ENCODE assay signal across 8 mouse cellular contexts in genomic region chr2:128412352-128412751, GRCm38 (mm10).
DNase-seq lines count a peak whose midpoint lies in the region; ATAC-seq lines count a peak whose summit lies in the region.

No protein-coding gene starts in this region.

- peak; percentile 47 for ATAC-seq in intestine, embryonic 15.5 days
- ATAC-seq in limb, embryonic 11.5 days (ENCODE audit: insufficient number of reproducible peaks, low FRiP score, low TSS enrichment, low read depth): peak; percentile 48
- 0 out of 2 replicates have a peak, but pooled peaks have one; percentile 16 for ATAC-seq in neural tube, embryonic 11.5 days (ENCODE audit: insufficient read depth, low FRiP score, low TSS enrichment)

- H3K36me3 ChIP-seq in heart, embryonic 10.5 days: no peaks in the 10 kb centered on the region
- H3K36me3 ChIP-seq in embryonic facial prominence, embryonic 10.5 days (replicated peaks): no peaks in the 10 kb centered on the region
- no peaks in the 10 kb centered on the region for H3K36me3 ChIP-seq in intestine, embryonic 15.5 days
- no peaks in the 10 kb centered on the region for H3K36me3 ChIP-seq in limb, embryonic 11.5 days (ENCODE audit: control insufficient read depth, insufficient read depth, low read length)
- H3K36me3 ChIP-seq in neural tube, embryonic 11.5 days (ENCODE audit: control insufficient read depth, insufficient read depth, low read length): no peaks in the 10 kb centered on the region

- DNase-seq in heart, embryonic 10.5 days (ENCODE audit: low spot score): peak; percentile 84
- no peak for DNase-seq in heart, postnatal 25 days (ENCODE audit: low spot score)
- DNase-seq in ZHBTc4 (ENCODE audit: low read depth, low spot score): peak; percentile 90
- peak; percentile 78 for DNase-seq in embryonic facial prominence, embryonic 10.5 days (ENCODE audit: low spot score)
- peak; percentile 81 for DNase-seq in limb, embryonic 11.5 days (ENCODE audit: low spot score)
- DNase-seq in neural tube, embryonic 11.5 days (ENCODE audit: low spot score): peak; percentile 69
- DNase-seq in testis, postnatal 10 days (ENCODE audit: low spot score): peak; percentile 78

- H3K27me3 ChIP-seq in heart, embryonic 10.5 days (ENCODE audit: insufficient read depth, poor library complexity, severe bottlenecking): no peaks in the 10 kb centered on the region
- 0 out of 2 replicates have a peak, but pooled peaks cover 3% of the 10 kb centered on the region for H3K27me3 ChIP-seq in embryonic facial prominence, embryonic 10.5 days (replicated peaks; ENCODE audit: low read depth, poor library complexity, severe bottlenecking)
- no peaks in the 10 kb centered on the region for H3K27me3 ChIP-seq in intestine, embryonic 15.5 days (replicated peaks)
- no peaks in the 10 kb centered on the region for H3K27me3 ChIP-seq in limb, embryonic 11.5 days (ENCODE audit: control insufficient read depth, insufficient read depth, low read length)
- H3K27me3 ChIP-seq in neural tube, embryonic 11.5 days (ENCODE audit: control insufficient read depth, insufficient read depth, low read length): no peaks in the 10 kb centered on the region

- H3K9ac ChIP-seq in intestine, embryonic 15.5 days: no peak overlapping the region
- H3K9ac ChIP-seq in limb, embryonic 11.5 days (ENCODE audit: low read length): no peak overlapping the region
- no peak overlapping the region for H3K9ac ChIP-seq in neural tube, embryonic 11.5 days (ENCODE audit: low read length)

- no peak overlapping the region for H3K27ac ChIP-seq in heart, embryonic 10.5 days
- H3K27ac ChIP-seq in embryonic facial prominence, embryonic 10.5 days (replicated peaks): 0 out of 2 replicates have a peak overlapping the region, but pooled peaks have one; percentile 15
- no peak overlapping the region for H3K27ac ChIP-seq in intestine, embryonic 15.5 days
- H3K27ac ChIP-seq in limb, embryonic 11.5 days (replicated peaks; ENCODE audit: low read depth, low read length): no peak overlapping the region
- no peak overlapping the region for H3K27ac ChIP-seq in neural tube, embryonic 11.5 days (ENCODE audit: low read depth, low read length)

- H3K4me1 ChIP-seq in heart, embryonic 10.5 days: peaks cover 31% of the 10 kb centered on the region; the same call in 1 of the 2 replicates
- peaks cover 17% of the 10 kb centered on the region for H3K4me1 ChIP-seq in embryonic facial prominence, embryonic 10.5 days
- peaks cover 16% of the 10 kb centered on the region for H3K4me1 ChIP-seq in intestine, embryonic 15.5 days (replicated peaks)
- H3K4me1 ChIP-seq in limb, embryonic 11.5 days (ENCODE audit: control insufficient read depth, insufficient read depth, low read length): peaks cover 5% of the 10 kb centered on the region; the same call in 1 of the 2 replicates
- H3K4me1 ChIP-seq in neural tube, embryonic 11.5 days (ENCODE audit: control insufficient read depth, insufficient read depth, low read length): peaks cover 5% of the 10 kb centered on the region; the same call in 1 of the 2 replicates

- intact Hi-C loops in heart, postnatal 25 days (cut with DNase I): loop anchor here (5.0 kb wide), 2 partner anchors 160 to 525 kb away; no protein-coding TSS in a partner anchor

- no peak overlapping the region for H3K4me3 ChIP-seq in heart, embryonic 10.5 days
- H3K4me3 ChIP-seq in embryonic facial prominence, embryonic 10.5 days: no peak overlapping the region
- H3K4me3 ChIP-seq in intestine, embryonic 15.5 days (replicated peaks): no peak overlapping the region
- no peak overlapping the region for H3K4me3 ChIP-seq in limb, embryonic 11.5 days (ENCODE audit: low read depth, low read length)
- H3K4me3 ChIP-seq in neural tube, embryonic 11.5 days (ENCODE audit: low read depth, low read length): no peak overlapping the region

- WGBS in heart, embryonic 10.5 days: 15% methylated on average over 10 of the region's 10 CpGs
- WGBS in embryonic facial prominence, embryonic 10.5 days: 13% methylated on average over 10 of the region's 10 CpGs
- 27% methylated on average over 10 of the region's 10 CpGs for WGBS in intestine, embryonic 15.5 days
- WGBS in limb, embryonic 11.5 days: 13% methylated on average over 10 of the region's 10 CpGs
- 9% methylated on average over 10 of the region's 10 CpGs for WGBS in neural tube, embryonic 11.5 days

- H3K4me2 ChIP-seq in intestine, embryonic 15.5 days (replicated peaks): no peak overlapping the region
- no peak overlapping the region for H3K4me2 ChIP-seq in limb, embryonic 11.5 days (ENCODE audit: low read depth, severe bottlenecking)
- H3K4me2 ChIP-seq in neural tube, embryonic 11.5 days (ENCODE audit: low read depth): no peak overlapping the region

- H3K9me3 ChIP-seq in heart, embryonic 10.5 days: no peaks in the 10 kb centered on the region
- no peaks in the 10 kb centered on the region for H3K9me3 ChIP-seq in embryonic facial prominence, embryonic 10.5 days
- H3K9me3 ChIP-seq in intestine, embryonic 15.5 days: no peaks in the 10 kb centered on the region
- no peaks in the 10 kb centered on the region for H3K9me3 ChIP-seq in limb, embryonic 11.5 days (ENCODE audit: control insufficient read depth, low read length)
- no peaks in the 10 kb centered on the region for H3K9me3 ChIP-seq in neural tube, embryonic 11.5 days (ENCODE audit: control insufficient read depth, low read length)
